Mouse (Mus musculus) myocyte (in vitro differentiated cells): ENCODE data around the gene Tmem174. TPM values are rescaled to one million over a fixed set of nuclear protein-coding genes. Genes with fewer than 3 reads are reported as not detected.

Experiments
- H3K27me3 ChIP-seq: one replicate; pipeline ENCODE4 v1.6.1; 2011; ENCODE audit not compliant: control insufficient read depth, insufficient read depth, insufficient read length
- H3K36me3 ChIP-seq: one replicate; pipeline ENCODE4 v1.6.1; 2011; ENCODE audit not compliant: control insufficient read depth, insufficient read depth
- H3K4me2 ChIP-seq: one replicate; pipeline ENCODE4 v1.6.1; 2011; ENCODE audit warnings: low read depth, control low read depth
- H3K4me3 ChIP-seq: one replicate; pipeline ENCODE4 v1.5.1; 2011; ENCODE audit warnings: mild to moderate bottlenecking, control low read depth, moderate library complexity
- H3K79me2 ChIP-seq: one replicate; pipeline ENCODE4 v1.6.1; 2011; ENCODE audit not compliant: control insufficient read depth, insufficient read depth
- H3ac ChIP-seq: one replicate; pipeline ENCODE4 v1.6.1; 2011; ENCODE audit not compliant: control insufficient read depth, insufficient read length
- CEBPB ChIP-seq: IDR thresholded peaks from 2 replicates; pipeline ENCODE4 v1.6.1; 2011; ENCODE audit warnings: mild to moderate bottlenecking, moderate library complexity; ENCODE audit not compliant: poor library complexity, insufficient read depth, severe bottlenecking
- E2F4 ChIP-seq: IDR thresholded peaks from one replicate; pipeline ENCODE4 v1.6.1; 2011; ENCODE audit warnings: mild to moderate bottlenecking, control low read depth, moderate library complexity; ENCODE audit not compliant: insufficient read depth
- MAX ChIP-seq: IDR thresholded peaks from one replicate; pipeline ENCODE4 v1.6.1; 2011; ENCODE audit warnings: low read depth, mild to moderate bottlenecking, control low read depth
- MYOD1 ChIP-seq, 3 experiments: IDR thresholded peaks; one replicate each; pipeline ENCODE4 v1.6.1; 2011; ENCODE audit warnings: control low read depth in 2 of 3, low read depth in 2 of 3, mild to moderate bottlenecking in 2 of 3, moderate library complexity in 1 of 3; ENCODE audit not compliant: insufficient read length in 2 of 3, control insufficient read depth in 1 of 3
- MYOG ChIP-seq, 3 experiments: IDR thresholded peaks; one replicate each; pipeline ENCODE4 v1.6.1; 2011; ENCODE audit warnings: control low read depth in 2 of 3, low read depth in 2 of 3, mild to moderate bottlenecking in 2 of 3; ENCODE audit not compliant: insufficient read length in 2 of 3, control insufficient read depth in 1 of 3, insufficient read depth in 1 of 3
- POLR2A ChIP-seq: IDR thresholded peaks from one replicate; pipeline ENCODE4 v1.6.1; 2011; ENCODE audit warnings: low read depth, mild to moderate bottlenecking, control low read depth, moderate library complexity; ENCODE audit not compliant: insufficient read length
- POLR2AphosphoS2 ChIP-seq: IDR thresholded peaks from one replicate; pipeline ENCODE4 v1.6.1; 2011; ENCODE audit warnings: low read depth, control low read depth; ENCODE audit not compliant: insufficient read length
- REST ChIP-seq: IDR thresholded peaks from one replicate; pipeline ENCODE4 v1.6.1; 2011; ENCODE audit warnings: mild to moderate bottlenecking, control low read depth, moderate library complexity; ENCODE audit not compliant: insufficient read depth, insufficient read length
- SRF ChIP-seq: IDR thresholded peaks from one replicate; pipeline ENCODE4 v1.6.1; 2011; ENCODE audit warnings: low read depth; ENCODE audit not compliant: control insufficient read depth, insufficient read length
- TCF12 ChIP-seq: IDR thresholded peaks from one replicate; pipeline ENCODE4 v1.6.1; 2011; ENCODE audit warnings: mild to moderate bottlenecking, control low read depth; ENCODE audit not compliant: poor library complexity, insufficient read depth, severe bottlenecking
- TCF3 ChIP-seq: IDR thresholded peaks from one replicate; pipeline ENCODE4 v1.6.1; 2011; ENCODE audit warnings: low read depth, control low read depth; ENCODE audit not compliant: insufficient read length
- USF1 ChIP-seq: IDR thresholded peaks from one replicate; pipeline ENCODE4 v1.6.1; 2011; ENCODE audit warnings: low read depth, mild to moderate bottlenecking, control low read depth, moderate library complexity
- polyA plus RNA-seq: library from polyadenylated mRNA; unstranded; fragments of >200 nt; fragmentation: generic; extraction: Trizol; gene quantifications from one replicate; pipeline ENCODE4 v1.2.1, GENCODE M21; 2012; ENCODE audit warnings: missing spikeins

Tmem174 gene
- polyA plus RNA-seq, 1 experiment = not detected

DNA sequence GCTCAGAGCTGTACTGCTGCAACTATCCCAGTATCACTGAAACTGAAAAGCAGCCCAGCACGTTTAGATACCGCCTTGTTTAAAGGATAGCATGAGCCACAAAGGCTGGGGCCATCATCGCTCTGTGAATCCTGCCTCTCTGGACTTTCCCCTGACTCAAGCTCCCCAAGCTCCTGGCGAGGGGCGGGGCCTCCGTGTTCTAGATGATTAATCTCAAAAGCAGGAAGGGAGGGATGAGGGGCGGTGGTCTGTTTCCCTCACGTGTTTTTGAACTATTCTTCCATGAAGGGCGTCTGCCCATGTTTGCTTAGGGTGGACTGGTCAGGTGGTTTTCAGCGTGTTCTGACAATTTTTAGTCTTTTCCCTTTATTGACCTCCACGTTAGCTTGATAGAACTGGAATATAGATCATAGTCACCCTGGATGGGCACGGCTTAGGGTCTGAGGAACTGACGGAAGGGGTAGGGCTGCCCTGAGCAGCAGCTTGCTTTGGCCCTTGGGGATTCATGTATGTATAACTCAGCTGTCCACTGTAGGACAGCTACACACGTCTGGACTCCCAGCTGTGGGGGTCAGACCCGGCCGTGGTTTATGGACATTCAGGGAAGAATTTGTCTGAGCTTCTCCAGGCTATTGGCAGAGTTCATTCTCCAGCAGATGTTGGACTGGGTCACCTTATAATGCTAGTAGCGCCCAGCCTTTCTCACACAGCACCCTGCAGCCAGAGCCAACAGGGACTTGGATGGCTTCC lies 14.2 kb upstream of the Tmem174 start:
- Histone ChIP-seq H3K36me3 (no peaks in the 10 kb centered on the region), H3K79me2 (no peaks in the 10 kb centered on the region), H3K4me3 (no peak overlapping the region), H3ac (no peak overlapping the region), H3K4me2 (peak overlapping the region; percentile 33), H3K27me3 (no peaks in the 10 kb centered on the region)
- peak in 2 of 3 experiments; percentile 57 to 73 for TF ChIP-seq MYOD1 (IDR thresholded peaks at IDR 0.05; ENCODE audit: control insufficient read depth in 1 of 3, insufficient read length in 2 of 3, low read depth in 2 of 3)
- TF ChIP-seq MYOG (IDR thresholded peaks at IDR 0.05; ENCODE audit: control insufficient read depth in 1 of 3, insufficient read depth in 1 of 3, insufficient read length in 2 of 3, low read depth in 2 of 3) = peak in 2 of 3 experiments; percentile 22 to 69
- no peak for TF ChIP-seq POLR2AphosphoS2

DNA sequence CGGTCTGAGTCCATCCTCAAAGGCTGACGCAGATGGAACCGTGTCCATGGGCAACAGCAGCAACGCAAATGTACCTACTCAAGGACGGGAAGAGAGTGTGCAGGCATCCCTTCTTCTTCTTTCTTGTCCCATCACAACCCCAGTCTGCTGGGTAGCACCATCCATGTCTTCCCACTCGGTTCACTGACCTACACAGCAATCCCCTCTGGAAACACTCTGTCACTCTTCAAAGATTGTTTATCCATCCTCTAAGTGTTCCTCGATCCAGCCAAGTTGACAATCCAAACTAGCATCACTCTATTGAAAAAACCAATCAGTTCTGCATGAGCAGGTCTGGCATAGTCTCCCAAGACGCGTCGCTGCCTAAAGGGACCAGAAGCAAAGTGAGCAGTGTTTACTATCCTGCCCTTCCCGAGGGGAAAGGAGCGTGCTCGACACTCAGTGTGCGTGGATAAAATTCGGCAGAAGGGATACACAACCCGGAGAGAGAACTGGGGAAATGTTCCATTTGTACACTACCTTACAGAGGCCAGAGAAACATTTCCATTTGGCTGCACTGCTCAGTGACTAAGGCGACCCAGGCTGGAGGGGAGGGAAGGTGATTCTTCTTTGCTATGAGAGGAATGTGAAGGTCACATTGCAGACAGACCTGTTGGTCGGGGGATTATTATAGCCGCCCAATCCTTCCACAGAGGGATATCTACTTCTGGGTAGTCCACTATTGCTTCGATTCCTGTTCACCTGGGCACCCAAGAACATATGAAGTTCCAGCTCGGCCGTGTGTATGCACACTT lies 10.8 kb upstream of the Tmem174 start:
- TF ChIP-seq MAX = no peak
- TF ChIP-seq REST = no peak
- TF ChIP-seq MYOG (IDR thresholded peaks at IDR 0.05; ENCODE audit: control insufficient read depth in 1 of 3, insufficient read depth in 1 of 3, insufficient read length in 2 of 3, low read depth in 2 of 3) = no peak
- no peak for TF ChIP-seq POLR2AphosphoS2
- no peak for TF ChIP-seq CEBPB
- TF ChIP-seq MYOD1 (IDR thresholded peaks at IDR 0.05; ENCODE audit: control insufficient read depth in 1 of 3, insufficient read length in 2 of 3, low read depth in 2 of 3) = no peak
- TF ChIP-seq E2F4 = no peak
- TF ChIP-seq POLR2A = no peak
- TF ChIP-seq USF1 = no peak
- TF ChIP-seq TCF3 = no peak
- no peak for TF ChIP-seq SRF
- no peak for TF ChIP-seq TCF12
- H3K79me2 ChIP-seq = no peaks in the 10 kb centered on the region
- no peak overlapping the region for H3ac ChIP-seq
- no peak overlapping the region for H3K4me2 ChIP-seq
- no peak overlapping the region for H3K4me3 ChIP-seq
- H3K36me3 ChIP-seq = no peaks in the 10 kb centered on the region
- no peaks in the 10 kb centered on the region for H3K27me3 ChIP-seq

DNA sequence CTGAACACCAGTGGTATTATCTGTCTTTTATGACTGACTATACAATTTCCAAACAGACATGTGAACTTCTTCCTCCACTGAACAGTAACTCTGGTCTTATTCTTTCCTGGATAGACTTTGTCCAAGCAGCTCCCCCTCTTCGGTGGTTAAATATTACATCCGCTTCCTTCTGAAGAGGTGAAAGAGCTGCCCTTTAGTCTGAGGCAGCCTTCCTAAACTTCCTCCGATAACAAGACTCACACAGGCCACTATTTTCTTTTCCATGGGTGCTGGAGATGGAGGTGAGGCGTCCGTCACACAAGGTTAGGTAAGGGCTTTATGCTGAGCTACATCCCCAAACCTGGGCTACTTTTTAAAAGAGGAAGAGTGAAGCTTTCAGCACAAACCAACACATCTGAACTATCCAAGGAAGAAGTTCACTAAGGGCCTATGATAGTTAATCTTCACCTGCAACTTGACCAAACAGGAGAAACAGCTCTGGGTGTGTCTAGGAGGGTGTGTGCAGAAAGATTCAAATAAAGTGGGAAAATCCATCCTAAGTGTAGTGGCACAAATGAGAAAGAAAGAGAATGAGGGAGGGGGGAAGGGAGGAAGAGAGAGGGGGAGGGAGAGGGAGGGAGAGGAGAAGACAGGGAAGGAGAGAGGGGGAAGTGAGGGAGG lies 1.4 kb upstream of the Tmem174 start:
- Histone ChIP-seq H3K4me2 (no peak overlapping the region), H3K27me3 (no peaks in the 10 kb centered on the region), H3K4me3 (no peak overlapping the region), H3K79me2 (no peaks in the 10 kb centered on the region), H3K36me3 (no peaks in the 10 kb centered on the region), H3ac (no peak overlapping the region)
- TF ChIP-seq POLR2A (no peak), E2F4 (no peak), MYOG (IDR thresholded peaks at IDR 0.05; ENCODE audit: control insufficient read depth in 1 of 3, insufficient read depth in 1 of 3, insufficient read length in 2 of 3, low read depth in 2 of 3) (no peak), MAX (no peak), TCF3 (no peak), CEBPB (no peak), MYOD1 (IDR thresholded peaks at IDR 0.05; ENCODE audit: control insufficient read depth in 1 of 3, insufficient read length in 2 of 3, low read depth in 2 of 3) (no peak), POLR2AphosphoS2 (no peak)

DNA sequence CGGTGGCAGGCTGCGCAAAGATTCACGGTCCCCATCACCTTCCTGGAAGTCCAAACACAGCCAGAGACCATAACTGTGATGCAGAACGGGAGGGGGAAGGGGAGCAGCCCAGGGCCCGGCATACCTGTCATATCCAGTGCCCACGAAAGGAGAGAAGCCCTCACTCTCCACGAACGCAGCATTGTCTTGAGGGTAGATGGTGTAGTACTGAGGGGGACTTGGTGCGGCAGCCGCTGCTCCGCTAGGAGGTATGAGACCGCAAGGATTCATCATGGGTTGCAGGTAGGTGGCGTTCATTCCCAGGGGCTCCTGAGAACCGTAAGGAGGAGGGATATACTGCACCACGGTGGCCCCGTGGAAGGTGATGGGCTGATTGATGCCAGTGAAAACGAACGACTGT lies 639 bp downstream of the Tmem174 start:
- TF ChIP-seq POLR2AphosphoS2 (no peak), MYOG (IDR thresholded peaks at IDR 0.05; ENCODE audit: control insufficient read depth in 1 of 3, insufficient read depth in 1 of 3, insufficient read length in 2 of 3, low read depth in 2 of 3) (no peak), MAX (no peak), REST (no peak), MYOD1 (IDR thresholded peaks at IDR 0.05; ENCODE audit: control insufficient read depth in 1 of 3, insufficient read length in 2 of 3, low read depth in 2 of 3) (no peak), TCF12 (no peak), E2F4 (no peak), CEBPB (no peak), USF1 (no peak), TCF3 (no peak)

More for the DNA sequence above, 639 bp downstream of the Tmem174 start:
- Histone ChIP-seq H3K36me3 (no peaks in the 10 kb centered on the region), H3K4me2 (no peak overlapping the region), H3ac (no peak overlapping the region), H3K79me2 (no peaks in the 10 kb centered on the region), H3K4me3 (no peak overlapping the region), H3K27me3 (no peaks in the 10 kb centered on the region)
